Mouse (Mus musculus): ENCODE measurements at regions not wholly inside any gene's neighbourhood (a gene's known extent, or its start where the extent isn't known, plus 50 kb on each side); places are given as distances from the start of the nearest gene placed in this dataset.

GRCm38 (mm10) chr3:101690779-101691178, 86.3 kb upstream of the Atp1a1 start:
- Histone ChIP-seq H3K27me3 (ENCODE audit: insufficient read depth, low read length) (no peaks in the 10 kb centered on the region), H3K36me3 (ENCODE audit: insufficient read depth, low read length) (no peaks in the 10 kb centered on the region), H3K4me1 (ENCODE audit: insufficient read depth, low read length) (no peaks in the 10 kb centered on the region), H3K9me3 (ENCODE audit: low read length) (no peaks in the 10 kb centered on the region), H3K27ac (ENCODE audit: low read depth, low read length) (no peak overlapping the region), H3K4me3 (ENCODE audit: low read depth, low read length) (no peak overlapping the region), H3K9ac (replicated peaks; ENCODE audit: low read length, poor library complexity, severe bottlenecking) (no peak overlapping the region), H3K4me2 (ENCODE audit: low read depth, low read length, poor library complexity, severe bottlenecking) (no peak overlapping the region)
- TF ChIP-seq CTCF (IDR thresholded peaks at IDR 0.05) = no peak
- no peak for ATAC-seq (ENCODE audit: low FRiP score)
- no peak for DNase-seq (ENCODE audit: low spot score)
- WGBS = 83% methylated on average over 2 of the region's 2 CpGs

- H3K4me3 ChIP-seq (ENCODE audit: low read depth, low read length) = no peak overlapping the region
- H3K4me1 ChIP-seq (ENCODE audit: insufficient read depth, low read length) = no peaks in the 10 kb centered on the region
- H3K27me3 ChIP-seq (ENCODE audit: insufficient read depth, low read length) = no peaks in the 10 kb centered on the region
- H3K27ac ChIP-seq (ENCODE audit: low read depth, low read length) = no peak overlapping the region
- H3K4me2 ChIP-seq (ENCODE audit: low read depth, low read length, poor library complexity, severe bottlenecking) = no peak overlapping the region
- no peak for DNase-seq (ENCODE audit: low spot score)
- H3K36me3 ChIP-seq (ENCODE audit: insufficient read depth, low read length) = no peaks in the 10 kb centered on the region
- TF ChIP-seq CTCF (IDR thresholded peaks at IDR 0.05) = no peak
- no peak overlapping the region for H3K9ac ChIP-seq (replicated peaks; ENCODE audit: low read length, poor library complexity, severe bottlenecking)
- 87% methylated on average over 6 of the region's 6 CpGs for WGBS
- ATAC-seq (ENCODE audit: low FRiP score) = no peak
- no peaks in the 10 kb centered on the region for H3K9me3 ChIP-seq (ENCODE audit: low read length)
Observed at GRCm38 (mm10) chr3:101690222-101690621, 85.7 kb upstream of the Atp1a1 start.

GRCm38 (mm10) chr3:101685203-101685602, 80.7 kb upstream of the Atp1a1 start:
- H3K27ac ChIP-seq (ENCODE audit: low read depth, low read length) = no peak overlapping the region
- H3K27me3 ChIP-seq (ENCODE audit: insufficient read depth, low read length) = no peaks in the 10 kb centered on the region
- DNase-seq (ENCODE audit: low spot score) (no peak), ATAC-seq (ENCODE audit: low FRiP score) (no peak)
- WGBS = 83% methylated on average over 7 of the region's 7 CpGs
- no peak overlapping the region for H3K4me3 ChIP-seq (ENCODE audit: low read depth, low read length)
- H3K4me1 ChIP-seq (ENCODE audit: insufficient read depth, low read length) = no peaks in the 10 kb centered on the region
- TF ChIP-seq CTCF (IDR thresholded peaks at IDR 0.05) = no peak
- no peaks in the 10 kb centered on the region for H3K9me3 ChIP-seq (ENCODE audit: low read length)
- no peak overlapping the region for H3K4me2 ChIP-seq (ENCODE audit: low read depth, low read length, poor library complexity, severe bottlenecking)
- H3K36me3 ChIP-seq (ENCODE audit: insufficient read depth, low read length) = no peaks in the 10 kb centered on the region
- H3K9ac ChIP-seq (replicated peaks; ENCODE audit: low read length, poor library complexity, severe bottlenecking) = no peak overlapping the region

GRCm38 (mm10) chr3:101672943-101673342, 68.5 kb upstream of the Atp1a1 start:
- H3K9me3 ChIP-seq (ENCODE audit: low read length) = no peaks in the 10 kb centered on the region
- no peaks in the 10 kb centered on the region for H3K27me3 ChIP-seq (ENCODE audit: insufficient read depth, low read length)
- TF ChIP-seq CTCF (IDR thresholded peaks at IDR 0.05) = no peak
- ATAC-seq (ENCODE audit: low FRiP score) (no peak), DNase-seq (ENCODE audit: low spot score) (no peak)
- no peak overlapping the region for H3K9ac ChIP-seq (replicated peaks; ENCODE audit: low read length, poor library complexity, severe bottlenecking)
- H3K4me1 ChIP-seq (ENCODE audit: insufficient read depth, low read length) = no peaks in the 10 kb centered on the region
- no peaks in the 10 kb centered on the region for H3K36me3 ChIP-seq (ENCODE audit: insufficient read depth, low read length)
- H3K27ac ChIP-seq (ENCODE audit: low read depth, low read length) = no peak overlapping the region
- WGBS = 86% methylated on average over 4 of the region's 4 CpGs
- no peak overlapping the region for H3K4me3 ChIP-seq (ENCODE audit: low read depth, low read length)
- H3K4me2 ChIP-seq (ENCODE audit: low read depth, low read length, poor library complexity, severe bottlenecking) = no peak overlapping the region

GRCm38 (mm10) chr3:101670561-101671001, 66.1 kb upstream of the Atp1a1 start:
- H3K4me1 ChIP-seq (ENCODE audit: insufficient read depth, low read length) = peaks cover 5% of the 10 kb centered on the region; the same call in 1 of the 2 replicates
- H3K36me3 ChIP-seq (ENCODE audit: insufficient read depth, low read length) = no peaks in the 10 kb centered on the region
- no peaks in the 10 kb centered on the region for H3K9me3 ChIP-seq (ENCODE audit: low read length)
- no peak for ATAC-seq (ENCODE audit: low FRiP score)
- TF ChIP-seq CTCF (IDR thresholded peaks at IDR 0.05) = no peak
- 39% methylated on average over 8 of the region's 8 CpGs for WGBS
- peak; percentile 50 for DNase-seq (ENCODE audit: low spot score)
- no peaks in the 10 kb centered on the region for H3K27me3 ChIP-seq (ENCODE audit: insufficient read depth, low read length)
- no peak overlapping the region for H3K27ac ChIP-seq (ENCODE audit: low read depth, low read length)
- no peak overlapping the region for H3K9ac ChIP-seq (replicated peaks; ENCODE audit: low read length, poor library complexity, severe bottlenecking)
- H3K4me2 ChIP-seq (ENCODE audit: low read depth, low read length, poor library complexity, severe bottlenecking) = no peak overlapping the region
- no peak overlapping the region for H3K4me3 ChIP-seq (ENCODE audit: low read depth, low read length)

- H3K27ac ChIP-seq (ENCODE audit: low read depth, low read length) = no peak overlapping the region
- no peaks in the 10 kb centered on the region for H3K27me3 ChIP-seq (ENCODE audit: insufficient read depth, low read length)
- H3K4me2 ChIP-seq (ENCODE audit: low read depth, low read length, poor library complexity, severe bottlenecking) = no peak overlapping the region
- TF ChIP-seq CTCF (IDR thresholded peaks at IDR 0.05) = no peak
- WGBS = 95% methylated on average over 3 of the region's 3 CpGs
- H3K36me3 ChIP-seq (ENCODE audit: insufficient read depth, low read length) = no peaks in the 10 kb centered on the region
- peaks cover 5% of the 10 kb centered on the region; the same call in 1 of the 2 replicates for H3K4me1 ChIP-seq (ENCODE audit: insufficient read depth, low read length)
- H3K4me3 ChIP-seq (ENCODE audit: low read depth, low read length) = no peak overlapping the region
- no peak for ATAC-seq (ENCODE audit: low FRiP score)
- H3K9ac ChIP-seq (replicated peaks; ENCODE audit: low read length, poor library complexity, severe bottlenecking) = no peak overlapping the region
- DNase-seq (ENCODE audit: low spot score) = no peak
- no peaks in the 10 kb centered on the region for H3K9me3 ChIP-seq (ENCODE audit: low read length)
Observed at GRCm38 (mm10) chr3:101669743-101670142, 65.3 kb upstream of the Atp1a1 start.

Data from midbrain, postnatal 0 days (tissue).